Mouse (Mus musculus): Measurements from ENCODE around the gene Aldh16a1. TPM values are rescaled to one million over a fixed set of nuclear protein-coding genes. Genes with fewer than 3 reads are reported as not detected.

The Aldh16a1 gene
- polyA plus RNA-seq, 1 experiment: 34.6 TPM

GRCm38 (mm10) chr7:45129776-45130512, 24.4 kb downstream of the Aldh16a1 start:
- H3K27me3 ChIP-seq (ENCODE audit: control insufficient read depth, insufficient read depth, insufficient read length): no peaks in the 10 kb centered on the region
- TF ChIP-seq USF1 (IDR thresholded peaks at IDR 0.05; ENCODE audit: low read depth) (no peak), CEBPB (IDR thresholded peaks at IDR 0.05; ENCODE audit: low read depth) (no peak), MYOG (IDR thresholded peaks at IDR 0.05; ENCODE audit: control insufficient read depth, extremely low read depth, insufficient read length) (no peak), MAX (IDR thresholded peaks at IDR 0.05) (no peak), CTCF (IDR thresholded peaks at IDR 0.05; ENCODE audit: control insufficient read depth, insufficient read depth, insufficient read length) (no peak), MYOD1 (IDR thresholded peaks at IDR 0.05; ENCODE audit: control insufficient read depth, insufficient read length, low read depth) (no peak), FOSL1 (IDR thresholded peaks at IDR 0.05; ENCODE audit: insufficient read depth, low read length, poor library complexity, severe bottlenecking) (no peak)
- no peak overlapping the region for H3ac ChIP-seq (ENCODE audit: control insufficient read depth, insufficient read length, low read depth)
- H3K36me3 ChIP-seq (ENCODE audit: control insufficient read depth, insufficient read depth): peaks cover 33% of the 10 kb centered on the region
- H3K4me3 ChIP-seq (ENCODE audit: insufficient read depth, poor library complexity, severe bottlenecking): peak overlapping the region; percentile 95
- peaks cover 36% of the 10 kb centered on the region for H3K79me2 ChIP-seq (ENCODE audit: control insufficient read depth, insufficient read depth)
- H3K79me3 ChIP-seq (ENCODE audit: low read depth): peaks cover 29% of the 10 kb centered on the region

- no peaks in the 10 kb centered on the region for H3K27me3 ChIP-seq (ENCODE audit: control insufficient read depth, insufficient read depth, insufficient read length)
- peaks cover 29% of the 10 kb centered on the region for H3K79me3 ChIP-seq (ENCODE audit: low read depth)
- H3K36me3 ChIP-seq (ENCODE audit: control insufficient read depth, insufficient read depth): peaks cover 37% of the 10 kb centered on the region
- H3ac ChIP-seq (ENCODE audit: control insufficient read depth, insufficient read length, low read depth): peak overlapping the region; percentile 68
- H3K79me2 ChIP-seq (ENCODE audit: control insufficient read depth, insufficient read depth): peaks cover 36% of the 10 kb centered on the region
- TF ChIP-seq CEBPB (IDR thresholded peaks at IDR 0.05; ENCODE audit: low read depth) (peak; percentile 44), FOSL1 (IDR thresholded peaks at IDR 0.05; ENCODE audit: insufficient read depth, low read length, poor library complexity, severe bottlenecking) (no peak)
- peak overlapping the region; percentile 95 for H3K4me3 ChIP-seq (ENCODE audit: insufficient read depth, poor library complexity, severe bottlenecking)
These were observed 25.1 kb downstream of the Aldh16a1 start for GRCm38 (mm10) chr7:45129318-45129717.

GRCm38 (mm10) chr7:45128624-45129246, 25.6 kb downstream of the Aldh16a1 start, which contains the start of gene Rpl13a:
TSS of gene Rpl13a (minus strand) at chr7:45128761.
- Histone ChIP-seq H3K27me3 (ENCODE audit: control insufficient read depth, insufficient read depth, insufficient read length) (no peaks in the 10 kb centered on the region), H3K4me3 (ENCODE audit: insufficient read depth, poor library complexity, severe bottlenecking) (peak within 1 kb of the TSS; percentile 95), H3K36me3 (ENCODE audit: control insufficient read depth, insufficient read depth) (peaks cover 37% of the 10 kb centered on the region), H3ac (ENCODE audit: control insufficient read depth, insufficient read length, low read depth) (peak within 1 kb of the TSS; percentile 99), H3K79me2 (ENCODE audit: control insufficient read depth, insufficient read depth) (peaks cover 41% of the 10 kb centered on the region), H3K79me3 (ENCODE audit: low read depth) (peaks cover 33% of the 10 kb centered on the region)
- TF ChIP-seq USF1 (IDR thresholded peaks at IDR 0.05; ENCODE audit: low read depth): peak; percentile 89
- peak; percentile 75 for TF ChIP-seq CTCF (IDR thresholded peaks at IDR 0.05; ENCODE audit: control insufficient read depth, insufficient read depth, insufficient read length)
- no peak for TF ChIP-seq MYOD1 (IDR thresholded peaks at IDR 0.05; ENCODE audit: control insufficient read depth, insufficient read length, low read depth)
- TF ChIP-seq CEBPB (IDR thresholded peaks at IDR 0.05; ENCODE audit: low read depth): no peak
- TF ChIP-seq MAX (IDR thresholded peaks at IDR 0.05): peak; percentile 96
- TF ChIP-seq FOSL1 (IDR thresholded peaks at IDR 0.05; ENCODE audit: insufficient read depth, low read length, poor library complexity, severe bottlenecking): no peak
- no peak for TF ChIP-seq MYOG (IDR thresholded peaks at IDR 0.05; ENCODE audit: control insufficient read depth, extremely low read depth, insufficient read length)

GRCm38 (mm10) chr7:45127700-45128224, 26.6 kb downstream of the Aldh16a1 start:
- Histone ChIP-seq H3K27me3 (ENCODE audit: control insufficient read depth, insufficient read depth, insufficient read length) (no peaks in the 10 kb centered on the region), H3K4me3 (ENCODE audit: insufficient read depth, poor library complexity, severe bottlenecking) (peak overlapping the region; percentile 95), H3ac (ENCODE audit: control insufficient read depth, insufficient read length, low read depth) (peak overlapping the region; percentile 99), H3K36me3 (ENCODE audit: control insufficient read depth, insufficient read depth) (peaks cover 47% of the 10 kb centered on the region), H3K79me2 (ENCODE audit: control insufficient read depth, insufficient read depth) (peaks cover 51% of the 10 kb centered on the region), H3K79me3 (ENCODE audit: low read depth) (peaks cover 43% of the 10 kb centered on the region)
- TF ChIP-seq MAX (IDR thresholded peaks at IDR 0.05): peak; percentile 41
- no peak for TF ChIP-seq USF1 (IDR thresholded peaks at IDR 0.05; ENCODE audit: low read depth)

GRCm38 (mm10) chr7:45126844-45127699, 27.3 kb downstream of the Aldh16a1 start:
- TF ChIP-seq MAX (IDR thresholded peaks at IDR 0.05) (no peak), CEBPB (IDR thresholded peaks at IDR 0.05; ENCODE audit: low read depth) (no peak), MYOD1 (IDR thresholded peaks at IDR 0.05; ENCODE audit: control insufficient read depth, insufficient read length, low read depth) (no peak)
- peaks cover 57% of the 10 kb centered on the region for H3K79me2 ChIP-seq (ENCODE audit: control insufficient read depth, insufficient read depth)
- no peaks in the 10 kb centered on the region for H3K27me3 ChIP-seq (ENCODE audit: control insufficient read depth, insufficient read depth, insufficient read length)
- peak overlapping the region; percentile 95 for H3K4me3 ChIP-seq (ENCODE audit: insufficient read depth, poor library complexity, severe bottlenecking)
- peaks cover 54% of the 10 kb centered on the region for H3K36me3 ChIP-seq (ENCODE audit: control insufficient read depth, insufficient read depth)
- H3K79me3 ChIP-seq (ENCODE audit: low read depth): peaks cover 48% of the 10 kb centered on the region
- peak overlapping the region; percentile 99 for H3ac ChIP-seq (ENCODE audit: control insufficient read depth, insufficient read length, low read depth)

All from C2C12 (cell line).